Mouse (Mus musculus) subcutaneous adipose tissue, adult 2 months (tissue): ENCODE results near the gene Cenps. TPM values are rescaled to one million over a fixed set of nuclear protein-coding genes. Genes with fewer than 3 reads are reported as not detected.

Experiments
- polyA plus RNA-seq: library from polyadenylated mRNA; depleted of rRNA; stranded (reverse); fragments of >200 nt; gene quantifications from 2 replicates; pipeline ENCODE4 v1.2.3, GENCODE M21; 2012; ENCODE audit warnings: low replicate concordance; rRNA removed

The Cenps gene
- polyA plus RNA-seq, result 1.2 and 3.6 TPM in 2 replicates

DNA sequence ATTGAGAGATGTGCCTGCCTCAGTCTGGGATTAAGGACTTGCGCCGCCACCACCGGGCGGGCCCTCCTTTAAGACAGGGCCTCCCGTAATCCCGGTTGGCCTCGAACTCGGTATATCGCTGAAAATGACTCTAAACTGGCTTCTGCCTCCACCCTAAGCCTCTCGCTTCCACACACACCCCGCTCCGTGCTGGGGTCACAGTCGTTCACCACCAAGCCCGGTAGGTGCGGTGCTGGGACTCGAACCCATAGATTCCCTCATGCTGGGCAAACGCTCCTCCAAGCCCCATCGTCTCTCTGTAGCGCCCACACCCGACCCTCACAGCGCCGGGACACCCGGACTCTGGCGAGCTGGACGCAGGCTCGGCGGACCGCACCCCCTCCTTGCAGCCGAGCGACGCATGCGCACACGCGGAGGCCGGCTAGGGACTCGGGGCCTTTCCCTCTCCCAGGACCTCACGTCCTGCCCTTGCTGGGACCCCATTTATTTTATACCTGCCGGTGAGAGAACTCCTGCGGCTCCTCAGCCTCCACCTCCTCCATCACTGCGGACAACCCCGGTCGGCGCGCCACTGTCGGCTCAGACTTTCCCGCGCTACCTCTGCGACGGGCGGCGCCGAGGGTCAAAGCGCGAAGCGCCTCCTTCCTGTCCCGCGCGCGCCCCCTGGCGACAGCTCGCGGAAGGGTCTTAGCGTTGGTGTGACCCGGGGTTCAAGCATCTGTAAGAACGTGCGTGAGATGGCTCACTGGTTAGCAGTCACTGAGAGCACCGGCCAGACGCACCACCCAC, at the start of gene Cenps:
Cenps (minus strand) TSS at position 648 of the 789 bp plus-strand sequence.

DNA sequence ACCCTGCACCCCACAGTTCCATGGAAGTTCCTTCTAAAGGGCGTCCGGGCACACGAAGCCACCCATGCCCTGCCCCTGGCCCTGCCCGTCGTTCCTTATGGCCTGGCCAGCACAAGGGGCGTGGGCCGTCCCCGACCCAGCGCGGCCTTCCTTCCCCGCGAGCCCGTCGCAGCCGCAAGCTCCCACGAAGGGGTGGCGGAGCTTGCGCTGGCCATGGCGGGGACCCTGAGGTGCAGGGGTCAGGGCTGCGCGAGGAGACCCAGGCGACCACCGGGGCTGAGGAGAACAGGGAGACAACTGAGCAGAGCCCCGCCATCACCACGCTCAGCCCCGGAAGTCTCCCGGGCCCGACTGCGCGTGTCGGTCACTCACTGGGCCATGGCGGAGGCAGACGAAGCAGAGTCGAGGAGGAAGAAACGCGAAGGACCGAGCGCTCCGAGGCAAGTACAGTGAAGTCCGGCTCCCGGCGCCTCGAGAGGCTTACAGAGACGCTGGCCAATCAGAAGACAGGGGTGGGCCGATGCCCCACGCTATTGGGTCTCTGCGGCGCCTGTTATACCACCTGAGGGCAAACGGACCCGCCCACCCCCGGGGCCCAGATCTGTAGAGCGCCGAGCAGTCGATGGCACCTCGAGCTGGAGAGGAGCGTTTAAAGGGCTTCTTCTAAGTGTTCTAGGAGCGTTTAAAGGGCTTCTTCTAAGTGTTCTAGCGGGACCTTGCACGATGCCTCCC, 29.0 kb upstream of the Cenps start, which contains the start of gene Pgd:
Pgd (minus strand) TSS at position 557 of the 732 bp plus-strand sequence.

GRCm38 (mm10) chr4:149126663-149127062, 10.8 kb downstream of the Cenps start, which contains the start of gene Cort:
Cort (minus strand) TSS chr4:149126763.

DNA sequence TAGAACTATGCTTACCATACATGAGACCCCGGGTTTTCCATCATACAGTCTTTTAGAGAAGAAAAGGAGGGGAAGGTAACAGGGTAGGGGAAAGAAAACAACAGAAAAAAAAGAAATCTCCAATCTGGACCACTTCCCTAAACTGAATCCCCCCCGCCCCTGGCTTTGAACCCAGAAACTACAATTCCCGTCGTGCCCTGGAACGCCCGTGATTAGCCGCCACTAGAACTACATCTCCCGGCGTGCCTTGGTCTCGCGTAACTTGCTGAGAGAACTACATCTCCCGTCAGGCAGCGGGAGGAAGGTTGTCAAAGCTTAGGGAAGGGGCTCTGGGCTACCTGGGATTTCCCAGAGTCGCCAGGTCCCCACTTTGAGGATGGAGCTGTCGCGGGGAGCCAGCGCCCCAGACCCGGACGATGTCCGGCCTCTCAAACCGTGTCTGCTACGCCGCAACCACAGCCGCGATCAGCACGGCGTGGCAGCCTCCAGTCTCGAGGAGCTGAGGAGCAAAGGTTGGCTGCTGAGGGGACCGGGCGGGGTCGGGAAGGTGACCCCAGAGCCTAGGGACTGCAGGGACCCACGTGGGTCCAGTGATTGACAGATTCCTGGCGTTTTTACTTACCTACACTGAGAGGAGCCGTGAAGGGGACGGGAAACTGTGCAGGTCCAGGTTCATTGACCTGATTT, 33.4 kb downstream of the Cenps start, which contains the start of gene Dffa:
Dffa (plus strand) TSS at position 272 of the 687 bp plus-strand sequence.

DNA sequence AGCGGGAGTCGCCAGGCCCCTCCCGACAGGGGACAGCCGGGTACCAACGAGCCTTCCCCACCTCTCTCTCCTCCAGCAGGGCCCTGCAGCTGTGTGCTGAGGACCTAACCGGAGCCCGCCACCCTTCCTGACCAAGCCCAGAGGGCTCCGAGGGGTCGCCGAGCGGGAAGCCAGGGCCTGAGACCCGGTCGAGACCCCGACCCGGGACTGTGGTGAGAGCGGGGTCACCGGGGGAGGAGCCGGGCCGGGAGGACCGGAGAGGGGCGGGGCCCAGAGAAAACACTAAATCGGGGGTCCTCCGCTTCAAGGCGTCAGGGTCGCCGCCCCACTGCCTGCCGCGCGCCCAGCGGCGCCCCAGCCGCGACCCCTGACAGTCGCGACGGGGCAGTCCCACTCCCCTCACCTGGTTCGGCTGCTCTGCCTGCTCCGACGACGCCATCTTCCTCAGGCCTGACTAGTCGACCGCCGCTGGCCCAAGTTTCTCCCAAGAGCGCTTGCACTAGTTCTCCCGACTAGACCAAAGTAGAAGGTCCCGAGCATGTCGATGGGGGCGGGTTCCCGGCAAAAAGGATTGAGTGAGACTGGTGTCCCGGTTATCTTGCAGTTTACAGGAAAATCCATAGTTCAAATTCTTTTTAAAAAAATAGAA, 37.9 kb downstream of the Cenps start, which contains the start of gene Pex14:
Pex14 (minus strand) TSS at position 508 of the 649 bp plus-strand sequence.

Other genes with a start within 250 kb of the Cenps start
- 49.4 and 61.0 TPM in 2 replicates for gene Pex14, start 37.8 kb downstream of the Cenps start, polyA plus RNA-seq
- 18.0 and 21.3 TPM in 2 replicates for gene Dffa, start 33.5 kb downstream of the Cenps start, polyA plus RNA-seq
- not detected in 2 replicates for gene Cort, start 10.9 kb downstream of the Cenps start, polyA plus RNA-seq
- gene Pgd, start 29.1 kb upstream of the Cenps start, polyA plus RNA-seq, result 413 and 524 TPM in 2 replicates
- 56.1 and 78.6 TPM in 2 replicates for gene Kif1b, start 170.1 kb upstream of the Cenps start, polyA plus RNA-seq